Mouse (Mus musculus): ENCODE measurements around the gene Prrc2a.
"Not testable (repeated sequence)": the region's sequence is repeated elsewhere in the genome, so short reads cannot be mapped to it uniquely, and the experiment has no call there.

The Prrc2a gene

GRCm38 (mm10) chr17:35134801-35135590 lies 29.7 kb downstream of the Prrc2a start, which contains the start of gene Bag6:
Gene Bag6 (plus strand): TSS chr17:35135178.
- peak; percentile 92 to 93 for DNase-seq (ENCODE audit: low spot score in 2 of 2)

DNA sequence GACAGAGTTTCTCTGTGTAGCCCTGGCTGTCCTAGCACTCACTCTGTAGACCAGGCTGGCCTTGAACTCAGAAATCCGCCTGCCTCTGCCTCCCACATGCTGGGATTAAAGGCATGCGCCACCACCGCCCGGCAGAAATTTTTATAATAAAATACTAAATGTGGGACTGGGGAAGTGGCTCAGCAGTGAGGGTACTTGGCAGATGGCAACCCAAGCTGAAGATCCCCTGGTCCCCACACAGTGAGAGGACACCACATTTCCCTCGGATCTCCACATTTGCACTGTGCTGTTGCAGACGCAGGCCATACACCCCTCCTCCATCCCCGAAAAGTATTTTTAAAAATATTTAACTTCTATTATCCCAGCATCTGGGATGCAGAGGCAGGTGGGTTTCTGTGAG lies 31.2 kb downstream of the Prrc2a start:
- no peak for DNase-seq (ENCODE audit: low spot score in 2 of 2)

DNA sequence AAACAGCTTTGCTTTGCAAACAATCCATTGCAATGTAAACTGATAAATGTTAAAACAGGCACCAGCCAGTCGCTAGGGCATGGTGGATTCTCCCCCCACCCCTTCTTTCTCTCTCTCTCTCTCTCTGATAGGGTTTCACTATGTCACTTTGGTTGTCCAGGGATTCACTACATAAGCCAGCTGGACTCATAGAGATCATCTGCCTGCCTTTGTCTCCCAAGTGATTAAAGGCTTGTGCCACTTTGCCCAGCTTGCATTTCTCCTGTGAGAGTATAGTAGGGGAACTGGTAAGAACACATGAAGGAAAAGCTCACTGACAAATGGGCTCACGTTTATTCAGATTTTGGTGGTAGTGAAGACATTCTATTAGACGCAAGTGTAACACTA lies 32.5 kb downstream of the Prrc2a start:
- DNase-seq (ENCODE audit: low spot score in 2 of 2): no peak

- DNase-seq (ENCODE audit: low spot score in 2 of 2): no peak
Observed at GRCm38 (mm10) chr17:35131500-35132173, 33.1 kb downstream of the Prrc2a start, which contains the start of gene Apom. Gene Apom (minus strand): TSS chr17:35132050.

GRCm38 (mm10) chr17:35131038-35131437 lies 33.7 kb downstream of the Prrc2a start:
- DNase-seq (ENCODE audit: low spot score in 2 of 2): no peak

- DNase-seq (ENCODE audit: low spot score in 2 of 2): no peak
Observed at GRCm38 (mm10) chr17:35128996-35129395, 35.7 kb downstream of the Prrc2a start.

- no peak for DNase-seq (ENCODE audit: low spot score in 2 of 2)
Observed at GRCm38 (mm10) chr17:35127017-35127416, 37.7 kb downstream of the Prrc2a start.

DNA sequence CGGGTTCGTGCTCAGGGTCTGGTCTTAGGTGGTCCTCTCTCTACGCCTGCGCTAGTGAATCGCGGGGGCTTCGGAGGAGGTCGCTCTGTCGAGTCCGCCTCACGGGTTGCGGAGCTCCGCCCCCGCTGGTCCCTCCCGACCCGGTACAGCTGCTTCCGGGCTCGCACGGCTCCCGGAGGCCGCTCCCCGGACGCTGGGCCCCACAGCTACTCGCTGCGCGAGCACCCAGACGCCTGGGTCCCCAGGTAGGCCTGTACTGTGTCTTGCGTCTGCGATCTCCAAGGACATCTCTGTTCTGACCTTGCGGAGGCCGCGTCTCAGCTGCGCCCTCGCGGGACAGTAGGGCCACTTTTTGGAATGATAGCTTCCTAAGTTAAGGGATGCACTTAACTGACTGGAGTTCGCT lies 38.5 kb downstream of the Prrc2a start, which contains the start of gene D17H6S53E:
Gene D17H6S53E, plus strand, starts transcription at position 168 of the 406 bp plus-strand sequence.
- peak; percentile 41 to 53 for DNase-seq (ENCODE audit: low spot score in 2 of 2)

DNA sequence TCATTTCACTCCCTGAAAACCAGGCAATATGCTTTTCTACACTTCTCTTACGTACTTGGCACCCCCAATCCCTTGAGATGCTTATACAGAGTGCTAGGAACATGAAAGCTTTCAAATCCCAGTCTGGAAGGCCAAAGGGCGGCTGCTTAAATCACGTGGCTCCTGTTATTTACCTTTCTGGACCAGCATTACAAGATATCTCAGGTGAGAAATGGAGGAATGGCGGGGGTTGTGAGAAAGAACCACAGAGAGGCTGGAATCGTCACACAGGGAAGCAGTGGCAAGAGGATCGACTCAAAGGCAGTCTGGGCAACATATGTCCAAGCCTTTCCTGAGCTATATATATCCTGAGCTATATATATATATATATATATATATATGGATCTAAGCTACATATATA lies 39.1 kb downstream of the Prrc2a start:
- DNase-seq (ENCODE audit: low spot score in 2 of 2): no peak

GRCm38 (mm10) chr17:35125081-35125480 lies 39.6 kb downstream of the Prrc2a start:
- no peak for DNase-seq (ENCODE audit: low spot score in 2 of 2)

- not testable (repeated sequence) for DNase-seq (ENCODE audit: low spot score in 2 of 2)
Observed at GRCm38 (mm10) chr17:35124261-35124896, 40.3 kb downstream of the Prrc2a start.

- not testable (repeated sequence) for DNase-seq (ENCODE audit: low spot score in 2 of 2)
Observed at GRCm38 (mm10) chr17:35123287-35123686, 41.4 kb downstream of the Prrc2a start.

GRCm38 (mm10) chr17:35121871-35122303 lies 42.8 kb downstream of the Prrc2a start, which contains the start of gene Csnk2b:
Gene Csnk2b (minus strand): TSS chr17:35122053.
- DNase-seq (ENCODE audit: low spot score in 2 of 2): peak; percentile 42 to 49

GRCm38 (mm10) chr17:35121143-35121799 lies 43.4 kb downstream of the Prrc2a start, which contains the start of gene Gpank1:
Gene Gpank1 (plus strand): TSS chr17:35121455.
- DNase-seq (ENCODE audit: low spot score in 2 of 2): peak; percentile 86 to 97

DNA sequence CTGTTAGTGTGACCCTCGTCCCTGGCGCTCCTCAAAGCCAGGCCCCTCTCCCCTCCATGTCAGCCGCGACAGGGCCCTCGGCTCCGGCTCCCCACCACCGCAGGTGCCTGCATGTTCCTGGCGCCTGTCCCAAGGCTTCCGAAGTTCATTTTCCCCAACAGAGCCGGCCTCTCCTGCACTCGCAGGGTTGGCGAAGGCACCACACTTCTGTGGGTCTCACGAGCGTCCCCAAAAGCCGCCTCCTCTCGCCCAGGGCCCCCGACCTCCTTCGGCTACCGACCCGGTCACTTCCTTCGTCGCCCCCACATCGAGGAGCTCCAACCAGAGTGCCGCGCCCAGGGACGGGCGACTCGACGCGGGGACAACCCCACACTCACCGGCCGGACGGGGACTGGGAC lies 44.0 kb downstream of the Prrc2a start:
- no peak for DNase-seq (ENCODE audit: low spot score in 2 of 2)

DNA sequence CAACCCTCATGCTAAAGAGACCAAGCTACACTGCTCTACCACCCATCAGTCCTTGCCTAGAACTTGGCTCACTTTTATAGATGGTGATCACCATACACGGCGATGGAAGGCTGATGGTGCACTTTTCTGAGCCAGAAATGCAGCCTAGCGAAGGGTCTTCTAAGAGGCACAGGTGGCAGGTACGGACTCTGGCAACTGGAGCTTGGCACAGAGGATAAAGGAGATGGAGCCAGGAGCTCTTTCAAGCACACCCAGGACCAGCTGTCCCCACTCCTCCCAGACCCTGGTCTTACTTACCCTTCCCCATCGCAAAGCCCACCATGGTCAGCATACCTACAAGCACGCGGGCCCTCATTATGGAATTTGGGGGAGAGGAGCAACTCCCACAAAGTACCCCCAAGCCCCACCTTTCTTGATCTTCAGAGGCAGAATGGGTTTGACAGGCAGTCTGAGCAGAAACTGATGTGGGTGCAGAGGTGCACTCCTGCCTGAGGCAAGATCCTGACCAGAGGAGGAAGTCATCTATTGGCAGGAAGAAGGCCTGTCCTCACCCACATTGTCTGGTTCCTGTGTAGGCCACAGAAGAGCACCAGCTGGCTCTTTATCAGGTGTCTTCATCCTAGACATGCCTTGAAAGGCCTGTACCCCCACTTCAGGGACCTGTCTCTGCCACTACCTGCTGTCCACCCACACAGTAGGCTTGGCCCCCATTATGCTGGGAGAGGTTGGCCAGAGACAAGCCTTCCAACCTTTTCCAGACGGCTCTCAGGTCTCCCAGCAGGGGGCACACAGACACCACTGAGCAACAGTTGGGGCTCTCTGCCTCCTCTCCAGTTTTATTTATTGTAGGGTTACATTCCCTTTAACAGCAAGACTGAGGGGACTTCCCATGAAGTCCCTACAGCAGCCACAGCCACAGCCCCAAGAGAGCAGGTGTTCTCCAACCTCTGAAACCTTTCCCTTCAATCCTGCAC lies 49.4 kb downstream of the Prrc2a start, which contains the start of gene Ly6g5b:
Gene Ly6g5b, minus strand, starts transcription at position 383 of the 974 bp plus-strand sequence.
- no peak for DNase-seq (ENCODE audit: low spot score in 2 of 2)

GRCm38 (mm10) chr17:35111774-35112173 lies 52.9 kb downstream of the Prrc2a start:
- no peak for DNase-seq (ENCODE audit: low spot score in 2 of 2)

- no peak for DNase-seq (ENCODE audit: low spot score in 2 of 2)
Observed at GRCm38 (mm10) chr17:35108097-35108496, 56.6 kb downstream of the Prrc2a start, which contains the start of gene Ly6g5c. Gene Ly6g5c (plus strand): TSS chr17:35108279.

- no peak for DNase-seq (ENCODE audit: low spot score in 2 of 2)
Observed at GRCm38 (mm10) chr17:35106522-35106921, 58.2 kb downstream of the Prrc2a start.

- DNase-seq (ENCODE audit: low spot score in 2 of 2): no peak
Observed at GRCm38 (mm10) chr17:35105740-35106389, 58.8 kb downstream of the Prrc2a start.
